Mouse (Mus musculus) kidney, adult 2 months (tissue): ENCODE data around the gene Art4. TPM values are rescaled to one million over a fixed set of nuclear protein-coding genes. Genes with fewer than 3 reads are reported as not detected.

Experiments used
- DNase-seq: peaks from one replicate; pipeline ENCODE4 v3.0.0; 2021
- H3K27ac ChIP-seq: fragments of 200-500 bp; 2 replicates; pipeline ENCODE4 v1.5.1; 2012; ENCODE audit warnings: low read depth, low read length, control low read depth, inconsistent platforms; ENCODE audit not compliant: insufficient read depth
- H3K27me3 ChIP-seq: fragments of 200-500 bp; replicated peaks from 2 replicates; pipeline ENCODE4 v1.6.1; 2012; ENCODE audit warnings: mild to moderate bottlenecking, moderate library complexity, low read length, inconsistent platforms; ENCODE audit not compliant: control insufficient read depth, insufficient read depth
- H3K36me3 ChIP-seq: fragments of 200-500 bp; 2 replicates; pipeline ENCODE4 v1.6.1; 2012; ENCODE audit warnings: mild to moderate bottlenecking, moderate library complexity, low read length, inconsistent platforms; ENCODE audit not compliant: control insufficient read depth, insufficient read depth
- H3K4me1 ChIP-seq: fragments of 200-500 bp; 2 replicates; pipeline ENCODE4 v1.6.1; 2011; ENCODE audit warnings: low read length; ENCODE audit not compliant: control insufficient read depth, insufficient read depth
- H3K4me3 ChIP-seq: fragments of 200-500 bp; 2 replicates; pipeline ENCODE4 v1.5.1; 2011; ENCODE audit warnings: mild to moderate bottlenecking, low read depth, low read length, control low read depth; ENCODE audit not compliant: insufficient read depth
- CTCF ChIP-seq: fragments of 200-500 bp; conservative IDR thresholded peaks from 2 replicates; pipeline ENCODE4 v1.5.1; 2011; ENCODE audit warnings: low read depth, mild to moderate bottlenecking, control low read depth, low read length, moderate library complexity, mixed read lengths; ENCODE audit not compliant: insufficient read depth, insufficient read length
- POLR2A ChIP-seq: fragments of 200-500 bp; IDR thresholded peaks from one replicate; pipeline ENCODE4 v1.6.1; 2011; ENCODE audit warnings: low read depth, low read length, control low read depth
- WGBS: fragments of 180-500 bp; shearing (Covaris S2); methylation state at CpG from one replicate; pipeline ENCODE4 v1.1.7; 2018; 5-methylcytosine and 5-hydroxymethylcytosine counted together
- polyA plus RNA-seq: library from polyadenylated mRNA; depleted of rRNA; stranded (reverse); fragments of >200 nt; gene quantifications from 2 replicates; pipeline ENCODE4 v1.2.3, GENCODE M21; 2012

Art4 gene
- polyA plus RNA-seq, 1 experiment: 4.9 TPM

- TF ChIP-seq POLR2A: no peak
- no peak for TF ChIP-seq CTCF
- no peak for DNase-seq
- H3K27me3 ChIP-seq: no peaks in the 10 kb centered on the region
- WGBS: 71% methylated on average over 5 of the region's 5 CpGs
- no peaks in the 10 kb centered on the region for H3K36me3 ChIP-seq
- no peak overlapping the region for H3K27ac ChIP-seq
- H3K4me1 ChIP-seq: no peaks in the 10 kb centered on the region
- H3K4me3 ChIP-seq: no peak overlapping the region
Observed at GRCm38 (mm10) chr6:136868921-136869320, 11.4 kb upstream of the Art4 start.

GRCm38 (mm10) chr6:136866150-136866549, 8.6 kb upstream of the Art4 start:
- H3K27ac ChIP-seq: no peak overlapping the region
- H3K4me1 ChIP-seq: no peaks in the 10 kb centered on the region
- WGBS: 92% methylated on average over 4 of the region's 4 CpGs
- no peak for DNase-seq
- TF ChIP-seq CTCF: no peak
- TF ChIP-seq POLR2A: no peak
- no peaks in the 10 kb centered on the region for H3K36me3 ChIP-seq
- H3K4me3 ChIP-seq: no peak overlapping the region
- H3K27me3 ChIP-seq: no peaks in the 10 kb centered on the region

- H3K4me1 ChIP-seq: no peaks in the 10 kb centered on the region
- no peak overlapping the region for H3K27ac ChIP-seq
- no peaks in the 10 kb centered on the region for H3K36me3 ChIP-seq
- 91% methylated on average over 5 of the region's 5 CpGs for WGBS
- no peak overlapping the region for H3K4me3 ChIP-seq
- DNase-seq: no peak
- TF ChIP-seq POLR2A: no peak
- no peak for TF ChIP-seq CTCF
- H3K27me3 ChIP-seq: no peaks in the 10 kb centered on the region
Observed at GRCm38 (mm10) chr6:136865360-136865759, 7.8 kb upstream of the Art4 start.

- Histone ChIP-seq H3K27ac (no peak overlapping the region), H3K4me3 (no peak overlapping the region), H3K4me1 (no peaks in the 10 kb centered on the region), H3K36me3 (no peaks in the 10 kb centered on the region), H3K27me3 (no peaks in the 10 kb centered on the region)
- TF ChIP-seq CTCF (0 out of 2 replicates have a peak, but pooled peaks have one; percentile 11), POLR2A (no peak)
- 38% methylated on average over 9 of the region's 9 CpGs for WGBS
- peak; percentile 68 for DNase-seq
Observed at GRCm38 (mm10) chr6:136861020-136861419, 3.5 kb upstream of the Art4 start.

- Histone ChIP-seq H3K27ac (0 out of 2 replicates have a peak overlapping the region, but pooled peaks have one; percentile 13), H3K27me3 (no peaks in the 10 kb centered on the region), H3K4me3 (no peak overlapping the region), H3K4me1 (no peaks in the 10 kb centered on the region), H3K36me3 (no peaks in the 10 kb centered on the region)
- DNase-seq: no peak
- WGBS: 69% methylated on average over 8 of the region's 8 CpGs
- no peak for TF ChIP-seq CTCF
- no peak for TF ChIP-seq POLR2A
Observed at GRCm38 (mm10) chr6:136858420-136858819, 887 bp upstream of the Art4 start.

GRCm38 (mm10) chr6:136857873-136858260, 334 bp upstream of the Art4 start:
- H3K4me1 ChIP-seq: peaks cover 1% of the 10 kb centered on the region
- no peak for TF ChIP-seq CTCF
- H3K27me3 ChIP-seq: no peaks in the 10 kb centered on the region
- 35% methylated on average over 11 of the region's 11 CpGs for WGBS
- H3K27ac ChIP-seq: peak overlapping the region; percentile 50
- H3K4me3 ChIP-seq: no peak overlapping the region
- peak; percentile 63 for DNase-seq
- no peaks in the 10 kb centered on the region for H3K36me3 ChIP-seq

GRCm38 (mm10) chr6:136856071-136856636, 1.4 kb downstream of the Art4 start:
- 44% methylated on average over 14 of the region's 14 CpGs for WGBS
- peak overlapping the region; percentile 53; the same call in 1 of the 2 replicates for H3K27ac ChIP-seq
- DNase-seq: peak; percentile 27
- peak overlapping the region; percentile 20 for H3K4me3 ChIP-seq
- no peaks in the 10 kb centered on the region for H3K36me3 ChIP-seq
- TF ChIP-seq CTCF (no peak), POLR2A (no peak)
- peaks cover 6% of the 10 kb centered on the region for H3K4me1 ChIP-seq
- no peaks in the 10 kb centered on the region for H3K27me3 ChIP-seq

- TF ChIP-seq POLR2A (no peak), CTCF (no peak)
- Histone ChIP-seq H3K4me1 (peaks cover 6% of the 10 kb centered on the region), H3K27me3 (no peaks in the 10 kb centered on the region), H3K4me3 (no peak overlapping the region), H3K36me3 (no peaks in the 10 kb centered on the region), H3K27ac (no peak overlapping the region)
- 51% methylated on average over 2 of the region's 2 CpGs for WGBS
- DNase-seq: no peak
Observed at GRCm38 (mm10) chr6:136855183-136855582, 2.4 kb downstream of the Art4 start.
